Mouse (Mus musculus) small intestine, adult 2 months (tissue): Measurements from ENCODE around the gene Eif1b.

Experiments
- CTCF ChIP-seq: fragments of 200-500 bp; IDR thresholded peaks from 2 replicates; pipeline ENCODE4 v1.5.1; 2012; ENCODE audit warnings: low read depth, mild to moderate bottlenecking, control low read depth, inconsistent platforms, low read length, moderate library complexity, mixed read lengths; ENCODE audit not compliant: insufficient replicate concordance, insufficient read length; ENCODE audit errors: extremely low read depth
- POLR2A ChIP-seq: fragments of 200-500 bp; IDR thresholded peaks from 2 replicates; pipeline ENCODE4 v1.6.1; 2012; ENCODE audit warnings: low read depth, mild to moderate bottlenecking, control low read depth, inconsistent platforms, low read length, moderate library complexity

DNA sequence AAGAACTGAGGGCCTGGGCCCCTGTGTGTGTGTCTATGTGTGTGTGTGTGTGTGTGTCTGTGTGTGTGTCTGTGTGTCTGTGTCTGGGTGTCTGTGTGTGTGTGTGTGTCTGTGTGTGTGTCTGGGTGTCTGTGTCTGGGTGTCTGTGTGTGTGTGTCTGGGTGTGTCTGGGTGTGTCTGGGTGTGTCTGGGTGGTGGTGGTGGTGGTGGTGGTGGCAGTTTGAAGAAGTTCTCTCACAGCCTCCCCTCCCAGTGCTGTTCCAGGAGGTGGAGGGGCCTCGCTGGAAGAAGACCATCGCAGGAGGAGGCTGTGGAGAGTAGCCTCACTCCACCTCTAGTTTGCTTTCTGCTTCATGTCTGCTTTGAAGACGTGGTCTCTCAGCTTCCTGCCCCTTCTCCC lies 10.4 kb upstream of the Eif1b start:
- TF ChIP-seq POLR2A: no peak
- no peak for TF ChIP-seq CTCF
